Mouse (Mus musculus): ENCODE data around the gene Tmem51.
A peak's percentile ranks its signal among the peaks of the same experiment; 100 is the strongest.
"Not testable (repeated sequence)": the region's sequence is repeated elsewhere in the genome, so short reads cannot be mapped to it uniquely, and the experiment has no call there.

Tmem51 gene

GRCm38 (mm10) chr4:142061485-142062240 is 22.4 kb downstream of the Tmem51 start:
- no peak for ATAC-seq (ENCODE audit: insufficient number of reproducible peaks, low FRiP score, low TSS enrichment)

GRCm38 (mm10) chr4:142060455-142061378 is 23.4 kb downstream of the Tmem51 start:
- peak; percentile 81 for ATAC-seq (ENCODE audit: insufficient number of reproducible peaks, low FRiP score, low TSS enrichment)

GRCm38 (mm10) chr4:142059841-142060193 is 24.3 kb downstream of the Tmem51 start:
- no peak for ATAC-seq (ENCODE audit: insufficient number of reproducible peaks, low FRiP score, low TSS enrichment)

GRCm38 (mm10) chr4:142059113-142059840 is 24.8 kb downstream of the Tmem51 start:
- no peak for ATAC-seq (ENCODE audit: insufficient number of reproducible peaks, low FRiP score, low TSS enrichment)

GRCm38 (mm10) chr4:142057529-142058216 is 26.4 kb downstream of the Tmem51 start:
- no peak for ATAC-seq (ENCODE audit: insufficient number of reproducible peaks, low FRiP score, low TSS enrichment)

GRCm38 (mm10) chr4:142055600-142055999 is 28.5 kb downstream of the Tmem51 start:
- peak; percentile 32; the same call in 1 of the 2 replicates for ATAC-seq (ENCODE audit: insufficient number of reproducible peaks, low FRiP score, low TSS enrichment)

GRCm38 (mm10) chr4:142054580-142054979 is 29.5 kb downstream of the Tmem51 start:
- ATAC-seq (ENCODE audit: insufficient number of reproducible peaks, low FRiP score, low TSS enrichment), result no peak

GRCm38 (mm10) chr4:142053661-142054448 is 30.2 kb downstream of the Tmem51 start:
- ATAC-seq (ENCODE audit: insufficient number of reproducible peaks, low FRiP score, low TSS enrichment), result no peak

GRCm38 (mm10) chr4:142053261-142053660 is 30.8 kb downstream of the Tmem51 start:
- no peak for ATAC-seq (ENCODE audit: insufficient number of reproducible peaks, low FRiP score, low TSS enrichment)

- ATAC-seq (ENCODE audit: insufficient number of reproducible peaks, low FRiP score, low TSS enrichment), result no peak
These were observed 31.5 kb downstream of the Tmem51 start for GRCm38 (mm10) chr4:142052391-142053132.

GRCm38 (mm10) chr4:142051883-142052282 is 32.2 kb downstream of the Tmem51 start:
- ATAC-seq (ENCODE audit: insufficient number of reproducible peaks, low FRiP score, low TSS enrichment), result not testable (repeated sequence)

- no peak for ATAC-seq (ENCODE audit: insufficient number of reproducible peaks, low FRiP score, low TSS enrichment)
These were observed 34.1 kb downstream of the Tmem51 start for GRCm38 (mm10) chr4:142049963-142050362.

- no peak for ATAC-seq (ENCODE audit: insufficient number of reproducible peaks, low FRiP score, low TSS enrichment)
These were observed 35.7 kb downstream of the Tmem51 start for GRCm38 (mm10) chr4:142048391-142048790.

- ATAC-seq (ENCODE audit: insufficient number of reproducible peaks, low FRiP score, low TSS enrichment), result no peak
These were observed 37.1 kb downstream of the Tmem51 start for GRCm38 (mm10) chr4:142047005-142047404.

GRCm38 (mm10) chr4:142046496-142046895 is 37.6 kb downstream of the Tmem51 start:
- ATAC-seq (ENCODE audit: insufficient number of reproducible peaks, low FRiP score, low TSS enrichment), result no peak

- ATAC-seq (ENCODE audit: insufficient number of reproducible peaks, low FRiP score, low TSS enrichment), result no peak
These were observed 38.4 kb downstream of the Tmem51 start for GRCm38 (mm10) chr4:142045595-142046163.

GRCm38 (mm10) chr4:142044452-142044851 is 39.7 kb downstream of the Tmem51 start:
- ATAC-seq (ENCODE audit: insufficient number of reproducible peaks, low FRiP score, low TSS enrichment), result no peak

- no peak for ATAC-seq (ENCODE audit: insufficient number of reproducible peaks, low FRiP score, low TSS enrichment)
These were observed 44.3 kb downstream of the Tmem51 start for GRCm38 (mm10) chr4:142039662-142040353.

All from cerebellum, adult (tissue).